Mouse (Mus musculus): ENCODE measurements at regions not wholly inside any gene's neighbourhood (a gene's known extent, or its start where the extent isn't known, plus 50 kb on each side); places are given as distances from the start of the nearest gene placed in this dataset.

DNA sequence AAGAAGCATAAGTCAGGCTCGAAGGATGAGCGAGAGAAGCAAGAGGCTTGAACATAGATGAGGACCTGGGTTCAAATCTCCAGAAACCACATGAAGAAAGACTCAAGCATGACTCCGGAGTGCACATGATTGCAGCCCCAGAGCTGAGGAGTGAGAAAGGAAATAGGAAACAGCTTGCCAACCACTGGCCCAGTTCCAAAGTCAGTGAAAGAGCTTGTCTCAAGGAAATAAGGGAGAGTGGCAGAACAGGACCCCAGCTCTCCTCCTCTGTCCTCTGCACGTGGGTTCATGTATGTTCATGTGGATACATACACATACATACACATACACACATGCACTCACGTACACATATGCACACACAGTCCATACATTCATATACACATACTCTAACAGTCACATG is 156.9 kb upstream of the Spred2 start:
- Histone ChIP-seq H3K27ac (ENCODE audit: low read depth) (no peak overlapping the region), H3K4me2 (no peak overlapping the region), H3K36me3 (ENCODE audit: insufficient read depth) (no peaks in the 10 kb centered on the region), H3K4me3 (ENCODE audit: low read depth, low read length) (no peak overlapping the region), H3K4me1 (ENCODE audit: insufficient read depth) (no peaks in the 10 kb centered on the region), H3K9ac (no peak overlapping the region), H3K9me3 (ENCODE audit: low read depth, low read length) (no peaks in the 10 kb centered on the region), H3K27me3 (ENCODE audit: insufficient read depth, low read length) (no peaks in the 10 kb centered on the region)
- ATAC-seq (ENCODE audit: insufficient read depth) (no peak), DNase-seq (no peak)
- WGBS: 80% methylated on average over 5 of the region's 5 CpGs
- TF ChIP-seq CTCF (IDR thresholded peaks at IDR 0.05; ENCODE audit: low read depth): no peak

DNA sequence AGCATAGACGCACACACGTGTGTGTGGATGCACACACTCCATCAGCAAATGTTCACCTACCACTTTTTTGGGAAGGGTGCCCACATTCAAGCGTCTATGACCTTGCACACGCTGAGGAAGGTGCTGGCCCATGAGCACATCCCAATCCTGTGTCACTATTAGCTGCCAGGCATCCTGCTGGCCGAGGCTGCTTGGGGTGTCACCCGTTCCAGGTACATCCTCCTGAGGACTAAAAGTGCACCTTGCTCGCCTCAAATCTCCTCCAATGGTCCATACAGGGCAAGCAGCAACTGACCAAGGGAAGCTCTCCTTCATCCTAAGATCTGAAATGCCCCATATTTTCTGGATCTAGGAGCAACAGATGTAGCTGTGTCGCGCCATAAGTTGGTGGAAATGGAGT is 156.3 kb upstream of the Spred2 start:
- no peak overlapping the region for H3K9ac ChIP-seq
- H3K27me3 ChIP-seq (ENCODE audit: insufficient read depth, low read length): no peaks in the 10 kb centered on the region
- no peak overlapping the region for H3K27ac ChIP-seq (ENCODE audit: low read depth)
- no peak overlapping the region for H3K4me3 ChIP-seq (ENCODE audit: low read depth, low read length)
- no peak overlapping the region for H3K4me2 ChIP-seq
- ATAC-seq (ENCODE audit: insufficient read depth) (no peak), DNase-seq (no peak)
- 87% methylated on average over 9 of the region's 9 CpGs for WGBS
- no peak for TF ChIP-seq CTCF (IDR thresholded peaks at IDR 0.05; ENCODE audit: low read depth)
- no peaks in the 10 kb centered on the region for H3K36me3 ChIP-seq (ENCODE audit: insufficient read depth)
- no peaks in the 10 kb centered on the region for H3K4me1 ChIP-seq (ENCODE audit: insufficient read depth)
- H3K9me3 ChIP-seq (ENCODE audit: low read depth, low read length): no peaks in the 10 kb centered on the region; the same call in 1 of the 2 replicates

DNA sequence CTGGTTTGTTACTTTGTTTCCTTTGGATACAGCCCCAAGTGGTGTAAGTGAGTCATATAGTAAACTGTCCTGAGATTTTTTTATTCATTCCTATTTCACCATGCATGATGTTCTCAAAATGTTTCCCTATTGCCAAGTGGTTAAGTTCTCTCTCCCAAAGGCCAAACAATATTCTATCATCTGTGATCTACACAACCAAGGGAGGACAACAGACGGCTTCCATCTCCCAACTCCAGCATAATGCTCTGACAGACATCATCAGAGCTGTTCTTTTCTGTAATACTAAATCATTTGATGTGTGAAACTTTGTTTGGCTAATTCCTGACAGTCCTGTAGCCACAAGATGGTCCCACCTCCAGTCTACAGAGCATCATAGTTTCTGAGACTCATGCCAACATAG is 155.2 kb upstream of the Spred2 start:
- no peaks in the 10 kb centered on the region; the same call in 1 of the 2 replicates for H3K9me3 ChIP-seq (ENCODE audit: low read depth, low read length)
- TF ChIP-seq CTCF (IDR thresholded peaks at IDR 0.05; ENCODE audit: low read depth): no peak
- DNase-seq: peak; percentile 27
- no peak overlapping the region for H3K4me3 ChIP-seq (ENCODE audit: low read depth, low read length)
- no peak overlapping the region for H3K9ac ChIP-seq
- H3K4me1 ChIP-seq (ENCODE audit: insufficient read depth): no peaks in the 10 kb centered on the region
- ATAC-seq (ENCODE audit: insufficient read depth): no peak
- H3K4me2 ChIP-seq: no peak overlapping the region
- H3K36me3 ChIP-seq (ENCODE audit: insufficient read depth): no peaks in the 10 kb centered on the region
- H3K27me3 ChIP-seq (ENCODE audit: insufficient read depth, low read length): no peaks in the 10 kb centered on the region
- 70% methylated on average over 1 of the region's 1 CpGs for WGBS
- no peak overlapping the region for H3K27ac ChIP-seq (ENCODE audit: low read depth)

DNA sequence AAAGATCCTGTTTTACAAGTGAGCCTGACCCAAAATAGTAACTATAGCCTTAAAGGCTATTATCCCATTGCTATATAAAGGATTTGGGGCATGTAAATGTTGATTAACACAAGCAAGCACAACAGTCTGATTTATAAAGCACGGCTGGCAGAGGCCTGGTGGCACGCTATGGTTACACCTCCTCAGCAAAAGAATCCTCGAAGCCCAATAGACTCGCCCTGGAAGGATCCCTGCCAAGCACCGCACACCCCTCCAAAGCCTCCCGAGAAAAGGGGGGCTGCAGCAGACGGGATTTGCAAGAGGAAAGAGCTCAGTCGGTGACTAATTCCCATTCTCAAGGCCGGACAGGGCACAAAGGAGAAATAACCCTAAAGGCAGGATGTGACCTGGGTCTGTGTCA is 150.2 kb upstream of the Spred2 start:
- H3K4me1 ChIP-seq (ENCODE audit: insufficient read depth): peaks cover 7% of the 10 kb centered on the region; the same call in 1 of the 2 replicates
- H3K4me3 ChIP-seq (ENCODE audit: low read depth, low read length): no peak overlapping the region
- no peak overlapping the region for H3K27ac ChIP-seq (ENCODE audit: low read depth)
- H3K4me2 ChIP-seq: no peak overlapping the region
- no peaks in the 10 kb centered on the region; the same call in 1 of the 2 replicates for H3K9me3 ChIP-seq (ENCODE audit: low read depth, low read length)
- no peak for DNase-seq
- no peaks in the 10 kb centered on the region for H3K36me3 ChIP-seq (ENCODE audit: insufficient read depth)
- no peak for ATAC-seq (ENCODE audit: insufficient read depth)
- TF ChIP-seq CTCF (IDR thresholded peaks at IDR 0.05; ENCODE audit: low read depth): no peak
- 56% methylated on average over 9 of the region's 9 CpGs for WGBS
- H3K27me3 ChIP-seq (ENCODE audit: insufficient read depth, low read length): no peaks in the 10 kb centered on the region
- H3K9ac ChIP-seq: no peak overlapping the region

DNA sequence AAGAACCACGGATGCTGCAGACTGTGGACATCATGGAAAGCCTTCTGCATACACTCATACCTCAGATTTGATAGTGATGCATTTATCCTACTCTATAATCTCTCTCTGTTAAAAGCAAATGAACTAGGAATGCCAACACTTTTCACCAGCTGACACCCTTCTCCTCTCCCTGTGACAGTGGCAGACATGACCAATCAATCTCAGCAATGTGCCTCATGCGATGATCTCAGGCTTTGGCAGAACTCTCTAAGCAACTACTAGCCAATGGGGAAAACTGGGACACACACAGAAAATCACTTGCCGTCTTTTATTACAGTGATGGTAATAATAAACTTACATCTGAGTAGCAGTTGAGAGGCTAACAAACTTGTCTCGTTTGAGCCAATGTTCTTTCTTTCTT is 148.4 kb upstream of the Spred2 start:
- no peak overlapping the region for H3K27ac ChIP-seq (ENCODE audit: low read depth)
- H3K4me2 ChIP-seq: no peak overlapping the region
- H3K4me3 ChIP-seq (ENCODE audit: low read depth, low read length): no peak overlapping the region
- no peak for DNase-seq
- H3K4me1 ChIP-seq (ENCODE audit: insufficient read depth): peaks cover 7% of the 10 kb centered on the region; the same call in 1 of the 2 replicates
- no peak for TF ChIP-seq CTCF (IDR thresholded peaks at IDR 0.05; ENCODE audit: low read depth)
- H3K27me3 ChIP-seq (ENCODE audit: insufficient read depth, low read length): no peaks in the 10 kb centered on the region
- no peaks in the 10 kb centered on the region for H3K36me3 ChIP-seq (ENCODE audit: insufficient read depth)
- ATAC-seq (ENCODE audit: insufficient read depth): no peak
- no peaks in the 10 kb centered on the region; the same call in 1 of the 2 replicates for H3K9me3 ChIP-seq (ENCODE audit: low read depth, low read length)
- WGBS: 67% methylated on average over 4 of the region's 4 CpGs
- H3K9ac ChIP-seq: no peak overlapping the region

DNA sequence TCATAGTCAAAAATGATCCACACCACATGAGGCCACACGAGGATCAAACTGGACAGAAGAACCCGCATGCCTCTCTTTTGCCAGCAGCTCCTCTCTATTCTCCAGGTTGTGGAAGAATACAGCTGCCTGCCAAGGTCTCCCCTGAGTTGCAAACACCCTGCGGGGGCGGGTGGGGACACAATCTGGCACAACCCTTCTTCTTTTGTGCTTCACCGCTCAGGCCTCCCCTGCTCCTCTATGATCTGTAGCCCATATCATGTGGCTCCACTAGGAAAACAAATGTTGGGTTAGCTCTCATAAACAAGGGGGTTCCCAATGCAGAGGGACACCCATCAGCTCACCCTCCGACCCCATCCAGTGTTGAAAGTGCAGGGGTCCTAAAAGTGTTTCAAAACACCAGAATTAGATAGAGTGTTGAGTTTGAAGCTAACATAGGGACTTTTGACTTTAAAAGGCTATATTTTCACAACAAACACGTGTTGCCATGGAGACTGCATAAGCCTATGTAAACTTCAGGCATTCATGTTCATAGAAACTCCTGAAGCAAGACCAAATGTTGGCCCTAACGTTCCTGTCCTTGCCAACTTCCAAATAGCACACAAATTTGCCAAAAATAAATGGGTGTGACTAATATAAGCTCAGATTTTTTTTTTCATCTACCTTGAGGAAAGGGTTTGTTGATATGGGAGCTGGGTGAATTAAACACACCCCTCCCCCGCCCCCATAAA is 147.5 kb upstream of the Spred2 start:
- H3K4me1 ChIP-seq (ENCODE audit: insufficient read depth): peaks cover 7% of the 10 kb centered on the region; the same call in 1 of the 2 replicates
- H3K4me3 ChIP-seq (ENCODE audit: low read depth, low read length): no peak overlapping the region
- no peaks in the 10 kb centered on the region for H3K27me3 ChIP-seq (ENCODE audit: insufficient read depth, low read length)
- no peak overlapping the region for H3K9ac ChIP-seq
- no peaks in the 10 kb centered on the region; the same call in 1 of the 2 replicates for H3K9me3 ChIP-seq (ENCODE audit: low read depth, low read length)
- H3K36me3 ChIP-seq (ENCODE audit: insufficient read depth): no peaks in the 10 kb centered on the region
- TF ChIP-seq CTCF (IDR thresholded peaks at IDR 0.05; ENCODE audit: low read depth): no peak
- no peak overlapping the region for H3K4me2 ChIP-seq
- ATAC-seq (ENCODE audit: insufficient read depth): peak; percentile 73
- 71% methylated on average over 9 of the region's 9 CpGs for whole genome bisulfite sequencing
- no peak overlapping the region for H3K27ac ChIP-seq (ENCODE audit: low read depth)
- DNase-seq: peak; percentile 79

DNA sequence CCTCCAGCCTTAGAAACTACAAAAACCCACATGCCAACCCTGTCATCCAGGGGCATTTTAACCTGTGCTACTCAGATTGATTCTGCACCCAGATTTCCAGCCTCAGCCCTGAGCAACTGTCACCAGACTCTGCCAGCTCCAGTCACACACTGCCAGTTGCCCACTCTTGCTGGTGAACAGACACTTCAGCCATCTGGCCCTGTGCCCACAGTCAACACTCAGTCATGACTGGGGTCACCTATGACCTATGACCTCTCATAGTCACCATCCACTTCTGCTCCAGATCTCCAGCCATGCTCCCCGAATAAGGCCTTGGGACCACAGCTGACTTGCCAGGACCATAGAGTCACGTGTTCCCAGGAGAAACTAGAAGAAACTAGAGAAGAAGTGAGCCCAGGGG is 146.0 kb upstream of the Spred2 start:
- ATAC-seq (ENCODE audit: insufficient read depth) (no peak), DNase-seq (no peak)
- Histone ChIP-seq H3K4me3 (ENCODE audit: low read depth, low read length) (no peak overlapping the region), H3K36me3 (ENCODE audit: insufficient read depth) (no peaks in the 10 kb centered on the region), H3K4me2 (no peak overlapping the region), H3K4me1 (ENCODE audit: insufficient read depth) (peaks cover 7% of the 10 kb centered on the region; the same call in 1 of the 2 replicates), H3K27ac (ENCODE audit: low read depth) (no peak overlapping the region), H3K9ac (no peak overlapping the region), H3K9me3 (ENCODE audit: low read depth, low read length) (no peaks in the 10 kb centered on the region), H3K27me3 (ENCODE audit: insufficient read depth, low read length) (no peaks in the 10 kb centered on the region)
- TF ChIP-seq CTCF (IDR thresholded peaks at IDR 0.05; ENCODE audit: low read depth): no peak
- 86% methylated on average over 2 of the region's 2 CpGs for WGBS
